Mouse (Mus musculus): ENCODE data around the gene Rnaseh2a. TPM values are rescaled to one million over a fixed set of nuclear protein-coding genes. Genes with fewer than 3 reads are reported as not detected.

Gene Rnaseh2a
- total RNA-seq, 1 experiment: 160 TPM

- H3K4me1 ChIP-seq (ENCODE audit: control insufficient read depth in 2 of 2, insufficient read depth in 2 of 2, low read length in 2 of 2, poor library complexity in 1 of 2): peaks cover 9 to 13% of the 10 kb centered on the region in 2 experiments
- H3K9me3 ChIP-seq (ENCODE audit: control insufficient read depth, insufficient read depth, low read depth, low read length): no peaks in the 10 kb centered on the region
- H3K9ac ChIP-seq (ENCODE audit: insufficient read depth, low read depth, low read length, poor library complexity, severe bottlenecking): peak within 1 kb of the TSS; percentile 97
- in situ Hi-C loops (cut with MboI; ENCODE audit: low sequenced_read_pairs in 2 of 2, unreplicated experiment in 2 of 2): no loop called here
- peak within 1 kb of the TSS; percentile 96 for H3K27ac ChIP-seq (ENCODE audit: insufficient read depth, low read depth, low read length, poor library complexity, severe bottlenecking)
- peak within 1 kb of the TSS; percentile 86 to 89 for H3K4me3 ChIP-seq (ENCODE audit: insufficient read depth in 1 of 2, low read depth in 1 of 2, low read length in 2 of 2, poor library complexity in 1 of 2, severe bottlenecking in 1 of 2)
- peaks cover 15% of the 10 kb centered on the region for H3K36me3 ChIP-seq (ENCODE audit: control insufficient read depth, insufficient read depth, low read length, poor library complexity, severe bottlenecking)
- peak; percentile 98 for DNase-seq (ENCODE audit: low read depth, low spot score)
- TF ChIP-seq ZC3H11A (IDR thresholded peaks at IDR 0.05; ENCODE audit: borderline replicate concordance, low read depth, low read length): no peak
- no peak for TF ChIP-seq CHD2 (IDR thresholded peaks at IDR 0.05; ENCODE audit: low read depth, low read length)
- TF ChIP-seq MAFK (IDR thresholded peaks at IDR 0.05; ENCODE audit: insufficient read depth, low read depth, low read length): no peak
- TF ChIP-seq HCFC1 (IDR thresholded peaks at IDR 0.05; ENCODE audit: borderline replicate concordance, insufficient read depth, low read length): 0 out of 2 replicates have a peak, but pooled peaks have one; percentile 38
- TF ChIP-seq ZNF384 (IDR thresholded peaks at IDR 0.05; ENCODE audit: low read depth, low read length): no peak
These were observed 20.8 kb upstream of the Rnaseh2a start, which contains the start of gene Hook2 for GRCm38 (mm10) chr8:84990349-84990748. Hook2 (plus strand) TSS chr8:84990603.

- DNase-seq (ENCODE audit: low read depth, low spot score): no peak
- peak overlapping the region; percentile 91 for H3K27ac ChIP-seq (ENCODE audit: insufficient read depth, low read depth, low read length, poor library complexity, severe bottlenecking)
These were observed 20.2 kb upstream of the Rnaseh2a start for GRCm38 (mm10) chr8:84989810-84990209.

GRCm38 (mm10) chr8:84989311-84989731, 19.8 kb upstream of the Rnaseh2a start:
- H3K4me3 ChIP-seq (ENCODE audit: insufficient read depth in 1 of 2, low read depth in 1 of 2, low read length in 2 of 2, poor library complexity in 1 of 2, severe bottlenecking in 1 of 2): peak overlapping the region; percentile 27 to 86
- DNase-seq (ENCODE audit: low read depth, low spot score): no peak

More at GRCm38 (mm10) chr8:84989810-84990209, 20.2 kb upstream of the Rnaseh2a start:
- H3K9ac ChIP-seq (ENCODE audit: insufficient read depth, low read depth, low read length, poor library complexity, severe bottlenecking): peak overlapping the region; percentile 89
- in situ Hi-C loops (cut with MboI; ENCODE audit: low sequenced_read_pairs in 2 of 2, unreplicated experiment in 2 of 2): no loop called here
- H3K9me3 ChIP-seq (ENCODE audit: control insufficient read depth, insufficient read depth, low read depth, low read length): no peaks in the 10 kb centered on the region
- H3K36me3 ChIP-seq (ENCODE audit: control insufficient read depth, insufficient read depth, low read length, poor library complexity, severe bottlenecking): peaks cover 12% of the 10 kb centered on the region
- H3K4me1 ChIP-seq (ENCODE audit: control insufficient read depth in 2 of 2, insufficient read depth in 2 of 2, low read length in 2 of 2, poor library complexity in 1 of 2): peaks cover 9 to 11% of the 10 kb centered on the region in 2 experiments
- peak overlapping the region; percentile 75 to 86 for H3K4me3 ChIP-seq (ENCODE audit: insufficient read depth in 1 of 2, low read depth in 1 of 2, low read length in 2 of 2, poor library complexity in 1 of 2, severe bottlenecking in 1 of 2)
- no peak for TF ChIP-seq HCFC1 (IDR thresholded peaks at IDR 0.05; ENCODE audit: borderline replicate concordance, insufficient read depth, low read length)
- 0 out of 2 replicates have a peak, but pooled peaks have one; percentile 27 for TF ChIP-seq ZC3H11A (IDR thresholded peaks at IDR 0.05; ENCODE audit: borderline replicate concordance, low read depth, low read length)
- no peak for TF ChIP-seq CHD2 (IDR thresholded peaks at IDR 0.05; ENCODE audit: low read depth, low read length)
- no peak; the same call in 1 of the 2 replicates for TF ChIP-seq ZNF384 (IDR thresholded peaks at IDR 0.05; ENCODE audit: low read depth, low read length)
- TF ChIP-seq MAFK (IDR thresholded peaks at IDR 0.05; ENCODE audit: insufficient read depth, low read depth, low read length): no peak

GRCm38 (mm10) chr8:84987903-84988302, 18.3 kb upstream of the Rnaseh2a start:
- Histone ChIP-seq H3K4me3 (ENCODE audit: insufficient read depth in 1 of 2, low read depth in 1 of 2, low read length in 2 of 2, poor library complexity in 1 of 2, severe bottlenecking in 1 of 2) (peak overlapping the region; percentile 15 to 33; a peak in 3 of 4 replicates), H3K27ac (ENCODE audit: insufficient read depth, low read depth, low read length, poor library complexity, severe bottlenecking) (no peak overlapping the region; the same call in 1 of the 2 replicates), H3K4me1 (ENCODE audit: control insufficient read depth in 2 of 2, insufficient read depth in 2 of 2, low read length in 2 of 2, poor library complexity in 1 of 2) (peaks cover 13 to 15% of the 10 kb centered on the region in 2 experiments), H3K9me3 (ENCODE audit: control insufficient read depth, insufficient read depth, low read depth, low read length) (no peaks in the 10 kb centered on the region), H3K9ac (ENCODE audit: insufficient read depth, low read depth, low read length, poor library complexity, severe bottlenecking) (no peak overlapping the region), H3K36me3 (ENCODE audit: control insufficient read depth, insufficient read depth, low read length, poor library complexity, severe bottlenecking) (no peaks in the 10 kb centered on the region)
- no peak for DNase-seq (ENCODE audit: low read depth, low spot score)
- TF ChIP-seq MAFK (IDR thresholded peaks at IDR 0.05; ENCODE audit: insufficient read depth, low read depth, low read length): no peak
- no peak for TF ChIP-seq ZC3H11A (IDR thresholded peaks at IDR 0.05; ENCODE audit: borderline replicate concordance, low read depth, low read length)
- no peak for TF ChIP-seq HCFC1 (IDR thresholded peaks at IDR 0.05; ENCODE audit: borderline replicate concordance, insufficient read depth, low read length)
- no peak for TF ChIP-seq ZNF384 (IDR thresholded peaks at IDR 0.05; ENCODE audit: low read depth, low read length)
- in situ Hi-C loops (cut with MboI; ENCODE audit: low sequenced_read_pairs in 2 of 2, unreplicated experiment in 2 of 2): no loop called here

More at GRCm38 (mm10) chr8:84989311-84989731, 19.8 kb upstream of the Rnaseh2a start:
- no peak for TF ChIP-seq CHD2 (IDR thresholded peaks at IDR 0.05; ENCODE audit: low read depth, low read length)
- peaks cover 11% of the 10 kb centered on the region in 2 experiments for H3K4me1 ChIP-seq (ENCODE audit: control insufficient read depth in 2 of 2, insufficient read depth in 2 of 2, low read length in 2 of 2, poor library complexity in 1 of 2)
- peaks cover 7% of the 10 kb centered on the region; the same call in 1 of the 2 replicates for H3K36me3 ChIP-seq (ENCODE audit: control insufficient read depth, insufficient read depth, low read length, poor library complexity, severe bottlenecking)
- in situ Hi-C loops (cut with MboI; ENCODE audit: low sequenced_read_pairs in 2 of 2, unreplicated experiment in 2 of 2): no loop called here
- peak overlapping the region; percentile 36; the same call in 1 of the 2 replicates for H3K9ac ChIP-seq (ENCODE audit: insufficient read depth, low read depth, low read length, poor library complexity, severe bottlenecking)
- H3K9me3 ChIP-seq (ENCODE audit: control insufficient read depth, insufficient read depth, low read depth, low read length): no peaks in the 10 kb centered on the region
- peak overlapping the region; percentile 91 for H3K27ac ChIP-seq (ENCODE audit: insufficient read depth, low read depth, low read length, poor library complexity, severe bottlenecking)

Measured in ES-E14 (cell line).